Comparison of ENCODE assay signal across 7 mouse cellular contexts in the genomic region with DNA sequence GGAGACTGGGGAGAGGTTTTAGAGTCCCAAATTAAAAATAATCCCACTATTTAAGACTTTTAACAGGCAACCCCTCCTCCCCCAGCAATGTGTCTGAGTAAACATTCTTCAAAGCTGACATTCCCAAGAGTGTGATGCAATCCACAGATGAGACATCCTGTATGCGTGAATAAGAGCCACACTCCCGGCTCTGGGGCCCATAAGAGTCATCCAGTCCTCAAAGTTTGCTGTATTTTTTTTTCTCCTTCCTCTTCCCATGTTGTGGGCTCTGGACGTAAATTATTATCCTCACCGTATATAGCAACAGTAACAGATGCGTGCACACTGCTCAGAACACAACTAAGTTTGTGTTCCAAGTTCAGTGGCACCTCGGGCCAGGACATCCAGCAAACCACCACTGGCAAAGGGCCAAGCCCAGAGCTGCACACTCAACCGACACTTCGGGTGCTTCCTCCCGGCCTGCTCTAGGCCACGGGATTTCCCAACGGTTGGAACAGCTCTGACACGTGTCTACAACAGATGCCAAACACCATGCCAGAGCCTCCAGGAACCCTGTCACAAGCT.
A peak's percentile ranks its signal among the peaks of the same experiment; 100 is the strongest.
DNase-seq lines count a peak whose midpoint lies in the region; ATAC-seq lines count a peak whose summit lies in the region.

No protein-coding gene starts in this region.

- DNase-seq in Muller cell, postnatal 12 days (ENCODE audit: inconsistent ontology term) = peak; percentile 80
- DNase-seq in adrenal gland, postnatal 25 days = peak; percentile 76
- peak; percentile 63 to 71 for DNase-seq in heart, postnatal 10 days
- DNase-seq in lung, adult 18-20 months = peak; percentile 74 to 87
- no peak for DNase-seq in thymus, postnatal 4 days
- DNase-seq in T-cell, adult 2 months (ENCODE audit: low spot score) = no peak

- no peak for ATAC-seq in CD4-positive, CD25-positive, alpha-beta regulatory T cell, adult 4 months

- intact Hi-C loops in heart, postnatal 10 days (cut with DNase I) = no loop called here

Comparison
In these comparisons a context has a peak if more than half of its experiments do, and no peak if none do; other contexts are left out.
1. DNase-seq: peak in Muller cell, postnatal 12 days (single experiment), adrenal gland, postnatal 25 days (single experiment), heart, postnatal 10 days (2 of 2) and lung, adult 18-20 months (2 of 2); none in thymus, postnatal 4 days (single experiment) and T-cell, adult 2 months (single experiment).